Mouse (Mus musculus) ES-Bruce4 (cell line): ENCODE data around the gene Plekha4. TPM values are rescaled to one million over a fixed set of nuclear protein-coding genes. Genes with fewer than 3 reads are reported as not detected.
"Not testable (repeated sequence)": the region's sequence is repeated elsewhere in the genome, so short reads cannot be mapped to it uniquely, and the experiment has no call there.

ENCODE experiments used
- H3K27ac ChIP-seq: 2 replicates; pipeline ENCODE4 v1.5.1; 2012; ENCODE audit warnings: low read length, inconsistent platforms; ENCODE audit not compliant: insufficient read depth
- H3K27me3 ChIP-seq: 2 replicates; pipeline ENCODE4 v1.6.1; 2012; ENCODE audit warnings: mild to moderate bottlenecking, low read length, inconsistent platforms; ENCODE audit not compliant: control insufficient read depth, poor library complexity, insufficient read depth, severe bottlenecking
- H3K36me3 ChIP-seq: 2 replicates; pipeline ENCODE4 v1.6.1; 2012; ENCODE audit warnings: inconsistent platforms, mild to moderate bottlenecking, low read length, moderate library complexity; ENCODE audit not compliant: control insufficient read depth, poor library complexity, insufficient read depth, severe bottlenecking
- H3K4me1 ChIP-seq: one replicate; pipeline ENCODE4 v1.8.1; 2011; ENCODE audit warnings: low read length; ENCODE audit not compliant: control insufficient read depth, insufficient read depth
- H3K4me3 ChIP-seq: 2 replicates; pipeline ENCODE4 v1.5.1; 2011; ENCODE audit warnings: low read depth, mild to moderate bottlenecking, low read length
- H3K9ac ChIP-seq: 2 replicates; pipeline ENCODE4 v1.6.1; 2012; ENCODE audit warnings: low read depth, mild to moderate bottlenecking, inconsistent platforms; ENCODE audit not compliant: poor library complexity, severe bottlenecking
- H3K9me3 ChIP-seq: replicated peaks from 2 replicates; pipeline ENCODE4 v1.6.1; 2012; ENCODE audit warnings: mild to moderate bottlenecking, low read length, inconsistent platforms; ENCODE audit not compliant: control insufficient read depth, poor library complexity, insufficient read depth, severe bottlenecking
- CTCF ChIP-seq: IDR thresholded peaks from one replicate; pipeline ENCODE4 v1.8.1; 2011; ENCODE audit warnings: low read depth, low read length
- EP300 ChIP-seq: IDR thresholded peaks from 2 replicates; pipeline ENCODE4 v1.6.1; 2011; ENCODE audit warnings: low read depth, low read length; ENCODE audit not compliant: insufficient read depth
- POLR2A ChIP-seq: IDR thresholded peaks from one replicate; pipeline ENCODE4 v1.8.1; 2011; ENCODE audit warnings: low read length; ENCODE audit not compliant: insufficient read depth
- polyA plus RNA-seq: library from polyadenylated mRNA; stranded (reverse); fragments of >200 nt; gene quantifications from 2 replicates; pipeline ENCODE4 v1.2.4, GENCODE M21; 2011; ENCODE audit warnings: low read depth; ENCODE audit not compliant: missing spikeins, insufficient read depth, insufficient read length

Plekha4 gene
- polyA plus RNA-seq, 1 experiment: 14.3 TPM

DNA sequence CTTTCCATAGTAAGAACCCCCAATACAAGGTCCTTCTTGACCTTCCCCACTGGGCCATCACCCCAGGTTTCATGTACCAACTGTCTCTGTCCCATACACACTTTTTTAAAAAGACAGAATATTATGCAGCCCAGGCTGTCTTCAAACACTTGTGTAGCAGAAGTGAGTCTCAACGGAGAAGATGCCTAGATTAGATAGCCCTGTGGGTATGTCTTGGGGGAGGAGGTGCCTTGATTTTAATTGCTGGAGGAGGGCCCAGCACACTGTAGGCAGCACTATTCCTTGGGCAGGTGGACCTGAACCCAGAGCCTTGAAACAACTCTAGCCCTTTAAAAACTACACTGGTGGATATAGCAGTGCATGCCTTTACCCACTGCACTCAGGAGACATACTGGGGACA lies 44.0 kb upstream of the Plekha4 start:
- Histone ChIP-seq H3K4me3 (no peak overlapping the region), H3K9me3 (no peaks in the 10 kb centered on the region), H3K27ac (no peak overlapping the region), H3K27me3 (no peaks in the 10 kb centered on the region), H3K4me1 (no peaks in the 10 kb centered on the region), H3K36me3 (no peaks in the 10 kb centered on the region), H3K9ac (no peak overlapping the region)
- no peak for TF ChIP-seq POLR2A
- no peak for TF ChIP-seq EP300
- no peak for TF ChIP-seq CTCF

DNA sequence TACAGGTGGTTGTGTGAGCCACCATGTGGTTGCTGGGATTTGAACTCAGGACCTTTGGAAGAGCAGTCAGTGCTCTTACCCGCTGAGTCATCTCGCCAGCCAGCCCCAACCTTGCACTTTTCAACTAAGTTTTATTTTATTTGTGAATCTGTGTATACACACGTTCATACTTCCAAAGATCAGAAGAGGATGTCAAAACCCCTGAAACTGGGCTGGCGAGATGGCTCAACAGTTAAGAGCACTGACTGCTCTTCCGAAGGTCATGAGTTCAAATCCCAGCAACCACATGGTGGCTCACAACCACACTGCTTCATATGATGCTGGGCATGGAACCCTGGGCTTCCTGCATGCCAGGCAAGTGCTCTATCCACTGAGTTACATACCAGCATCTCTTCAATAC lies 41.1 kb upstream of the Plekha4 start:
- not testable (repeated sequence) for H3K9me3 ChIP-seq, H3K36me3 ChIP-seq, H3K9ac ChIP-seq, H3K4me1 ChIP-seq, H3K4me3 ChIP-seq, H3K27ac ChIP-seq, H3K27me3 ChIP-seq

DNA sequence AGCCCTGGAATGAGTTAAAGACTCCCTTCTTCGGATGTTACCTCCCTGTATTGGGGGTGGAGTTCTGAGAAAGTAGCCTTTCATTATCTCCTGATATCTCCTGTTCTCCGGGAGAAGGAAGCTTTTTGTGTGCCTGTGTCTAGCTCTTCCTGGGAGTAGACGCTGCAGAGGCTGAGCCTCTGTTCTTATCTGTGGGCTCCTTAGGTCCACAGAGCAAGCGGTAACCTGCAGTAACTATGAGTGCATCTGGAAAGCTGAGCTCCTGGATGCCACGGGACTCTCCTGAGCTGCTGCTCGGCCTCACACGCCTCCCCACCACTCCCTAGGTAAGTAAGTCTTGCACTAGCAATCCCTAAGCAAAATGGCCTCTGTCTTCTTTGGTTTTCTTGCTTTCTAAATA lies 40.0 kb upstream of the Plekha4 start:
- Histone ChIP-seq H3K4me1 (no peaks in the 10 kb centered on the region), H3K27ac (no peak overlapping the region), H3K4me3 (no peak overlapping the region), H3K36me3 (no peaks in the 10 kb centered on the region), H3K9ac (no peak overlapping the region), H3K9me3 (no peaks in the 10 kb centered on the region), H3K27me3 (no peaks in the 10 kb centered on the region)
- no peak for TF ChIP-seq EP300
- TF ChIP-seq POLR2A: no peak
- no peak for TF ChIP-seq CTCF

DNA sequence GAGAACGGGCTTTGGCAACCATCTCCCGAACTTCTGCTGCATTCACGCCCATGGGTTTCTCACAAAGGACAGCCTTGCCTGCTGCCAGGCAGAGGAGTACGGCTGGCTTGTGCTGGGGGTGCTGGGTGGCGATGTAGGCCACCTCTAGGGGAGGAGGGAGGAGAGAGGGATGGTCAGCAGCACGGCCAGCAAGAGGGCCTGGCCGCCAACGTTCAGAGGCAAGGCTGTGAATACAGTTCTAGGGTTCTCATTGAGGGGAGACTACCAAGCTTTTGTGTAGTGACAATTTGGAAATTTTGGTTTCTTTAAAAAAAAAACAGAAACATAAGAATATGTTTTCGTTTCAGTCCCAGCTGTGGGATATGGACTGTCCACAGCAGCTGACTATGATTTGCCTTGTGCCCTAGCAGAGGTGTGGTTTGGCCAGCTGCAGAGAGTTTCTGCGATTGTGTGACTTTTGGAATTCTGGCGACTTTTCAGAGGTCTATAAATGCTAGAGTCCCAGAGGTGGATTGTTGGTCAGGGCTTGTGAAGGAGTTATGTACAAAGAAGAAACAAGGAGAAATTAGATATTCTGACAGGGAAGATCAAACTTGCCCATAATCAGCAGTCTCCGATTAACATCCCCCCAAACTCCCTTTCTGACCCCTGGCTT lies 39.2 kb upstream of the Plekha4 start, which contains the start of gene Gm45808:
TSS of gene Gm45808 (minus strand) at position 51 of the 655 bp plus-strand sequence.
- no peaks in the 10 kb centered on the region for H3K4me1 ChIP-seq
- H3K9me3 ChIP-seq: no peaks in the 10 kb centered on the region
- no peak within 1 kb of the TSS for H3K4me3 ChIP-seq
- H3K9ac ChIP-seq: peak within 1 kb of the TSS; percentile 87
- no peaks in the 10 kb centered on the region for H3K36me3 ChIP-seq
- H3K27me3 ChIP-seq: no peaks in the 10 kb centered on the region
- no peak within 1 kb of the TSS for H3K27ac ChIP-seq
- TF ChIP-seq CTCF (no peak), EP300 (no peak), POLR2A (no peak)

DNA sequence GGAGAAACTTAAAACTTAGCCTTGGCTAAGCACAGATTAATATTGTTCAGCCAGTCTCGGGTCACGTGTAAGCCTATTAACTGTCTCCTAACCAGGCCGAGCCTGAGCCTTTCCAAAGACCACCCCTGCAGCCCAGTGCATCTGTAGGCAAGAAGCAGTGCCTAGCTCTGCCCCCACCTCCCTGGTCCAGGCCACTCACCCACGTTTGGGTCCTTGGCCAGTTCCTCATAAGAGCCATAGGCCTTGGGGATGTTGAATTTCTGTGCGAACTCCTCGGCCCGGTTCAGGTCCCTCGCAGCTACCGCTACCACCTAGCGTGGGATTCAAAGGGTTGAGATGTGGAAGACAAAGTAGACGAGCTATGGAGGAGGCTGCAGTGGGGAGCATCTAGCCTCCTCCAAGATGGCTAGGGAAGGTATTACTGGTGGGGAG lies 38.3 kb upstream of the Plekha4 start:
- H3K36me3 ChIP-seq: no peaks in the 10 kb centered on the region

DNA sequence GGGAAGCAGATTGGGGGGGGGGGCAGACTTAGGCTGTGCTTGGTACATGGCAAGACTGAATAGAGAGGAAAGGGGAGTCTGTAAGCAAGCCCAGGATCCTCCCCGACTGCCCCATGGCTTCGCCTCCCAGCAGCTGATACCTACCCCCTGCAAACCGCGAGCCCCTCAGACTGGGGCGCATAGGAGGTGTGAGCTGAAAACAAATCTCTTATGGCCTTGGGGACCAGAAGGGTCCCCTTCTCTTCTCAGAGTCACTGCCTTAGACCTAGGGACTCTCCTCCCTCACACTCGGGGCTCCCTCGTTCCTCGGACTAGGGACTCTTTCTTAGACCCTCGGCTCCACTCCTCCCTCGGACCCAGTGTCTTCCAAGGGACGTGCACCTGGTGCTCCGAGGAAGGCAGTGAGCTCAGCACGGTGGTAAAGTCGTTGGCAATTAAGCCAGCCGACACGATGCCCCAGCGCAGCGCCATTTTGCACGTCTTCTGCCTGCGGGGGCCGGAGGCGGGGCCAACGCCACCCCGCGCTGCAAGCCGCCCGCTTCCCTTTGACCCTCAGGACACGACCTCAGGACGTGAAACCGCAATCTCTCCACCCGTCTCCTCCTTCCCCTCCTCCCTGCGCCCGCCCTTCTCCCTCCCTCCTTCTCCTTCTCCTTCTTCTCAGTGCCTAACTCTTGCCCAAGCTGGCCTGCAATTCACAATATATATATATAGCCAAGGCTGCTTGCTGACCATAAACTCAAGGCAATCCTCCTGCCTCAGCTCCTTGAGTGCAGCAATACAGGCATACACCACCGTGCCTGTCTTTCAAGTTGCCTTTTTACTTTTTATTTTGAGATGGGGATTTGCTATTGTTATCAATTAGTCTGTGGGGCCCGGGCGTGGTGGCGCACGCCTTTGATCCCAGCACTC lies 37.6 kb upstream of the Plekha4 start, which contains the start of gene Dhdh:
TSS of gene Dhdh (minus strand) at position 513 of the 912 bp plus-strand sequence.
- H3K9me3 ChIP-seq: no peaks in the 10 kb centered on the region

More for the DNA sequence above, 38.3 kb upstream of the Plekha4 start:
- Histone ChIP-seq H3K4me3 (peak overlapping the region; percentile 98), H3K4me1 (peaks cover 5% of the 10 kb centered on the region), H3K9ac (peak overlapping the region; percentile 87), H3K27ac (no peak overlapping the region), H3K9me3 (no peaks in the 10 kb centered on the region), H3K27me3 (no peaks in the 10 kb centered on the region)
- TF ChIP-seq EP300 (no peak), POLR2A (no peak), CTCF (no peak)

More for the DNA sequence above, 37.6 kb upstream of the Plekha4 start, which contains the start of gene Dhdh:
- Histone ChIP-seq H3K4me1 (peaks cover 5% of the 10 kb centered on the region), H3K4me3 (peak within 1 kb of the TSS; percentile 98), H3K36me3 (no peaks in the 10 kb centered on the region), H3K27me3 (no peaks in the 10 kb centered on the region), H3K9ac (peak within 1 kb of the TSS; percentile 87), H3K27ac (no peak within 1 kb of the TSS; the same call in 1 of the 2 replicates)
- TF ChIP-seq CTCF (no peak), POLR2A (peak; percentile 76), EP300 (peak; percentile 52; the same call in 1 of the 2 replicates)
